Mouse (Mus musculus) liver, adult 2 months (tissue): ENCODE measurements around the gene Cd1d1.

ENCODE experiments used
- CTCF ChIP-seq: fragments of 200-500 bp; IDR thresholded peaks from 2 replicates; pipeline ENCODE4 v1.5.1; 2011; ENCODE audit warnings: low read depth, low read length, control low read depth
- POLR2A ChIP-seq: fragments of 200-500 bp; IDR thresholded peaks from 2 replicates; pipeline ENCODE4 v1.6.1; 2011; ENCODE audit warnings: low read length, control low read depth; ENCODE audit not compliant: insufficient read depth; ENCODE audit errors: extremely low read depth

- TF ChIP-seq POLR2A (no peak), CTCF (no peak)
Observed at GRCm38 (mm10) chr3:86954521-86954920, 44.7 kb downstream of the Cd1d1 start.
